Comparison of ENCODE assay signal across 27 mouse cellular contexts in genomic region chr2:60163744-60164143, GRCm38 (mm10). TPM values are rescaled to one million over a fixed set of nuclear protein-coding genes. Genes with fewer than 3 reads are reported as not detected.
DNase-seq lines count a peak whose midpoint lies in the region; ATAC-seq and TF ChIP-seq lines count a peak whose summit lies in the region.
"Had no signal": no experiment of that assay in that cellular context is flagged by ENCODE, and none has a peak within 500 bp of the region (broad histone marks: within the 10 kb centered on the region; RNA-seq: fewer than 3 reads in every experiment).

No protein-coding gene starts in this region.

- intact Hi-C loops in left cerebral cortex, postnatal 10 days (cut with DNase I) = no loop called here
- intact Hi-C loops in heart, postnatal 36 days (cut with DNase I) = no loop called here

- H3K4me2 ChIP-seq in liver, embryonic 15.5 days = peak overlapping the region; percentile 29
- H3K4me2 ChIP-seq: heart, embryonic 13.5 days; hindbrain, embryonic 15.5 days; midbrain, embryonic 15.5 days had no signal

- H3K27ac ChIP-seq in MEL (ENCODE audit: control insufficient read depth, low read depth, low read length) = no peak overlapping the region
- H3K27ac ChIP-seq in liver, embryonic 15.5 days (replicated peaks) = peak overlapping the region; percentile 48
- H3K27ac ChIP-seq: heart, adult 2 months; heart, embryonic 13.5 days; hindbrain, embryonic 10.5 days; hindbrain, embryonic 15.5 days; midbrain, embryonic 15.5 days had no signal

- H3K4me3 ChIP-seq in MEL (ENCODE audit: control insufficient read depth in 1 of 2, insufficient read depth in 1 of 2, low read depth in 2 of 2, low read length in 2 of 2) = no peak overlapping the region
- H3K4me3 ChIP-seq in liver, embryonic 15.5 days (replicated peaks) = no peak overlapping the region
- H3K4me3 ChIP-seq: heart, adult 2 months; heart, embryonic 13.5 days; hindbrain, embryonic 10.5 days; hindbrain, embryonic 15.5 days; megakaryocyte, embryonic 14.5 days; midbrain, embryonic 15.5 days had no signal

- no peaks in the 10 kb centered on the region for H3K36me3 ChIP-seq in MEL (ENCODE audit: control insufficient read depth in 1 of 2, insufficient read depth in 2 of 2, low read length in 2 of 2)
- no peaks in the 10 kb centered on the region for H3K36me3 ChIP-seq in liver, embryonic 15.5 days (replicated peaks)
- H3K36me3 ChIP-seq: heart, embryonic 13.5 days; hindbrain, embryonic 10.5 days; midbrain, embryonic 15.5 days had no signal

- no peaks in the 10 kb centered on the region for H3K4me1 ChIP-seq in MEL (ENCODE audit: control insufficient read depth in 1 of 2, insufficient read depth in 2 of 2, low read length in 2 of 2)
- peaks cover 15% of the 10 kb centered on the region for H3K4me1 ChIP-seq in liver, embryonic 15.5 days (replicated peaks)
- H3K4me1 ChIP-seq: heart, embryonic 13.5 days; hindbrain, embryonic 10.5 days; hindbrain, embryonic 15.5 days; midbrain, embryonic 15.5 days had no signal

- TF ChIP-seq RAD21 in MEL (IDR thresholded peaks at IDR 0.05; ENCODE audit: low read depth, low read length) = no peak

- no peak for TF ChIP-seq CTCF in MEL (IDR thresholded peaks at IDR 0.05 in 2 of 3, conservative IDR thresholded peaks at IDR 0.05 in 1 of 3; ENCODE audit: control insufficient read depth in 1 of 3, insufficient read depth in 1 of 3, low read depth in 2 of 3, low read length in 3 of 3, poor library complexity in 1 of 3, severe bottlenecking in 1 of 3)

- no peak for TF ChIP-seq POLR2A in MEL (IDR thresholded peaks at IDR 0.05; ENCODE audit: control insufficient read depth in 1 of 2, insufficient read depth in 1 of 2, low read depth in 1 of 2, low read length in 2 of 2, poor library complexity in 1 of 2)

- 15% methylated on average over 2 of the region's 2 CpGs for WGBS in liver, embryonic 15.5 days (ENCODE audit: insufficient replicate concordance)

- H3K9me3 ChIP-seq in MEL (replicated peaks; ENCODE audit: insufficient read depth, low read length) = no peaks in the 10 kb centered on the region
- H3K9me3 ChIP-seq in liver, embryonic 15.5 days (replicated peaks) = no peaks in the 10 kb centered on the region
- H3K9me3 ChIP-seq: heart, embryonic 13.5 days; hindbrain, embryonic 10.5 days; hindbrain, embryonic 15.5 days; megakaryocyte, embryonic 14.5 days; midbrain, embryonic 15.5 days had no signal

- H3K27me3 ChIP-seq in MEL (ENCODE audit: control insufficient read depth in 1 of 2, insufficient read depth in 2 of 2, low read length in 2 of 2) = no peaks in the 10 kb centered on the region
- H3K27me3 ChIP-seq in liver, embryonic 15.5 days = no peaks in the 10 kb centered on the region
- H3K27me3 ChIP-seq: heart, embryonic 13.5 days; hindbrain, embryonic 15.5 days; megakaryocyte, embryonic 14.5 days; midbrain, embryonic 15.5 days had no signal

- peak; percentile 24 for DNase-seq in 416B (ENCODE audit: low read depth)
- no peak for DNase-seq in MEL (ENCODE audit: low read depth, low spot score)
- DNase-seq in liver = peak; percentile 61
- no peak for DNase-seq in cerebellum, adult 18-20 months
- DNase-seq in left cerebral cortex, postnatal 10 days (ENCODE audit: extremely low spot score in 1 of 2, low spot score in 2 of 2) = no peak
- no peak for DNase-seq in heart, postnatal 36 days
- DNase-seq in neural tube, embryonic 10.5 days (ENCODE audit: extremely low spot score, low spot score) = no peak
- DNase-seq: adrenal gland, postnatal 10 days; B cell, adult 2 months; cerebellum, adult 11 months; cerebellum, postnatal 10 days; heart, adult 2 months; heart, postnatal 10 days; kidney, adult 9 months; kidney, postnatal 10 days; layer of hippocampus, adult 9-11 months; lung, postnatal 36 days; right cerebral cortex, postnatal 25 days; thymus, adult 2 months; thymus, postnatal 4 days had no signal

- no peak overlapping the region for H3K9ac ChIP-seq in MEL (ENCODE audit: control insufficient read depth, low read depth, low read length, poor library complexity, severe bottlenecking)
- H3K9ac ChIP-seq in liver, embryonic 15.5 days = no peak overlapping the region
- H3K9ac ChIP-seq: heart, embryonic 13.5 days; hindbrain, embryonic 15.5 days; midbrain, embryonic 15.5 days had no signal

- 0 out of 4 replicates have a peak, but pooled peaks have one; percentile 5 to 10 for TF ChIP-seq EP300 in MEL (IDR thresholded peaks at IDR 0.05; ENCODE audit: low read depth in 1 of 2, low read length in 2 of 2)

- no peaks in the 10 kb centered on the region for H3K79me2 ChIP-seq in MEL (ENCODE audit: control insufficient read depth, insufficient read depth, low read length, poor library complexity)

- peak; percentile 95 for ATAC-seq in liver, embryonic 15.5 days (ENCODE audit: insufficient read depth)
- ATAC-seq: forebrain, embryonic 14.5 days; midbrain, embryonic 15.5 days had no signal

TF ChIP-seq in MEL, 35 proteins besides CTCF, POLR2A, EP300 and RAD21:
- TF ChIP-seq GATA1 (IDR thresholded peaks at IDR 0.05; ENCODE audit: low read depth, low read length) (peak; percentile 30; the same call in 1 of the 2 replicates), SMC3 (IDR thresholded peaks at IDR 0.05; ENCODE audit: low read depth, low read length) (no peak)

RNA-seq across cellular contexts. Expression of gene Baz2b, which starts 45.9 kb away (rescaled TPM):
- 5.5 and 5.7 TPM in 2 replicates for total RNA-seq in MEL (2012; rRNA removed)
- 10 to 100 TPM in 1 of 2 experiments, not detected in 1; 11.4 TPM for polyA plus RNA-seq in MEL (2012; ENCODE audit: insufficient read depth in 1 of 2, insufficient read length in 2 of 2, low read depth in 1 of 2, low replicate concordance in 2 of 2, missing spikeins in 1 of 2)
- 14.8 TPM in 2 replicates for polyA plus RNA-seq in liver, embryonic 15.5 days (2015; fragmentation: Nextera tagmentation; extraction: Ambion mirVana)
- 10 to 100 TPM; 53.0 to 56.7 TPM for total RNA-seq in left cerebral cortex, postnatal 10 days (2021)
- 10 to 100 TPM; 36.7 to 47.2 TPM for total RNA-seq in heart, postnatal 36 days (2021)

RNA-seq across cellular contexts. Expression of gene March7, which starts 45.9 kb away (rescaled TPM):
- 36.4 and 42.6 TPM in 2 replicates for total RNA-seq in MEL (2012; rRNA removed)
- polyA plus RNA-seq in MEL (2012; ENCODE audit: insufficient read depth in 1 of 2, insufficient read length in 2 of 2, low read depth in 1 of 2, low replicate concordance in 2 of 2, missing spikeins in 1 of 2) = 10 to 100 TPM in 1 of 2 experiments, not detected in 1; 32.3 TPM
- 20.4 and 21.7 TPM in 2 replicates for polyA plus RNA-seq in liver, embryonic 15.5 days (2015; fragmentation: Nextera tagmentation; extraction: Ambion mirVana)
- total RNA-seq in left cerebral cortex, postnatal 10 days (2021) = 10 to 100 TPM; 75.1 to 76.5 TPM
- 10 to 100 TPM; 28.9 to 29.7 TPM for total RNA-seq in heart, postnatal 36 days (2021)

Comparison
In these comparisons a context has a peak if more than half of its experiments do, and no peak if none do; other contexts are left out.
1. DNase-seq: peak in 416B (single experiment) and liver (single experiment); none in MEL (single experiment), cerebellum, adult 18-20 months (0 of 2), left cerebral cortex, postnatal 10 days (0 of 2), heart, postnatal 36 days (0 of 2) and neural tube, embryonic 10.5 days (single experiment).